Mouse (Mus musculus) limb, embryonic 11.5 days (tissue): ENCODE measurements around the gene Pdia3. TPM values are rescaled to one million over a fixed set of nuclear protein-coding genes. Genes with fewer than 3 reads are reported as not detected.

ENCODE experiments used
- microRNA-seq: library from miRNA; unstranded; fragments of <30 nt; microRNA quantifications from one replicate; pipeline ENCODE4, GENCODE M21; 2016
- polyA plus RNA-seq: library from polyadenylated mRNA; unstranded; fragments of >200 nt; fragmentation: Nextera tagmentation; extraction: Ambion mirVana; gene quantifications from 2 replicates; pipeline ENCODE4 v1.2.1, GENCODE M21; 2014

Pdia3 gene
- polyA plus RNA-seq, 1 experiment from 2014 or later: 540 TPM

Small RNA genes lying within 50 kb of the gene (microRNA-seq; reads per million reads assigned to microRNA genes)
- gene Gm22953: not detected

Other genes starting within 250 kb of the Pdia3 start
- gene Tubgcp4, start 243.1 kb upstream of the Pdia3 start, polyA plus RNA-seq: 67.2 and 72.9 TPM in 2 replicates
- 11.7 and 12.6 TPM in 2 replicates for gene Zscan29, start 242.7 kb upstream of the Pdia3 start, polyA plus RNA-seq
- gene Trp53bp1, start 142.4 kb upstream of the Pdia3 start, polyA plus RNA-seq: 104 TPM in 2 replicates
- gene Map1a, start 124.2 kb upstream of the Pdia3 start, polyA plus RNA-seq: 2.9 and 3.6 TPM in 2 replicates
- 8.5 and 8.6 TPM in 2 replicates for gene Ppip5k1, start 58.4 kb upstream of the Pdia3 start, polyA plus RNA-seq
- gene Ckmt1, start 56.1 kb upstream of the Pdia3 start, polyA plus RNA-seq: 2.0 and 2.1 TPM in 2 replicates
- not detected in 2 replicates for gene Strc, start 26.6 kb upstream of the Pdia3 start, polyA plus RNA-seq
- gene Catsper2, start within 50 bp of the Pdia3 start, polyA plus RNA-seq: 1.7 and 2.0 TPM in 2 replicates
- gene Ell3, start 30.5 kb downstream of the Pdia3 start, polyA plus RNA-seq: 9.6 and 9.7 TPM in 2 replicates
- gene Serf2, start 35.4 kb downstream of the Pdia3 start, polyA plus RNA-seq: 538 and 540 TPM in 2 replicates
- gene Hypk, start 39.5 kb downstream of the Pdia3 start, polyA plus RNA-seq: 122 and 124 TPM in 2 replicates
- 0.12 and 0.37 TPM in 2 replicates for gene Serinc4, start 43.0 kb downstream of the Pdia3 start, polyA plus RNA-seq
- gene Mfap1b, start 60.3 kb downstream of the Pdia3 start, polyA plus RNA-seq: 66.2 and 67.3 TPM in 2 replicates
- 33.7 and 37.2 TPM in 2 replicates for gene Mfap1a, start 92.9 kb downstream of the Pdia3 start, polyA plus RNA-seq
- 10.0 and 10.4 TPM in 2 replicates for gene Wdr76, start 92.9 kb downstream of the Pdia3 start, polyA plus RNA-seq